Mouse (Mus musculus): ENCODE data around the gene Pygb.

DNA sequence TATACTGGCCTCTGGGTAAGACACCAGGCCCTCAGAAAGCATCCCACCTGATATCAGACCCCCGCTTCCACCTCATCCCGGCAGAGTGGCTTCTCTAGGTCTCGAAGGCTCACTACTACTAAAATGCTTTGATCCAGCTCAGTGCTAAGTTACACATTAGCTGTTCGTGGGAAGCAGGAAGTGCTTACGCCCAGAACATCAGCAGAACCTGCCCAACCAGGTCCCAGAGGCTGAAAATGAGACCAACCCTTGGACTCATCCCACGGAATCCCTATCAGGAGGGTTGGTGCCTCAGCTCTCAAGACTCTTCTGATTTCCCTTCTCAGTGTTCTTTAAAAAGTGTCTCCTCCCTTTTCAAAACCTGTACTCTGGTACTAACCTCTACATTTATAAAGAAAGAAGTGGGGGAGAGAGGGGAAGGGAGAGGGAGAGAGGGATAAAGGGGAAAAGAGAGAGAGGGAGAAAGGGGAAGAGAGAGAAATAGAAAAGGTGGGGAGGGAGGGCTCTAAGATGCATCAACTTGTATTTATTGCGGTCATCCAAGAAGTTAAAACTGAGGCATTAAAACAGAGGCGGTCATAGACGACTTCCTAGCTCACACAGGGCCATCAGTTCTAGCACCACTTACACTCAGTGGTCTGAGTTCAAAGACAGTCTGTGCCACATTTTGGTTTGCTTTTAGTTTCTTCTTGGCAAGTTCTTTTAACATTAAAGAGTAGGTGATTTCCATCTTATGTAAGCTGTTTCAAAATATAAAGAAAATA is 72.4 kb downstream of the Pygb start:
- TF ChIP-seq POLR2A (IDR thresholded peaks at IDR 0.05; ENCODE audit: control insufficient read depth, low read depth, low read length): no peak
- TF ChIP-seq CTCF (IDR thresholded peaks at IDR 0.05; ENCODE audit: control insufficient read depth, insufficient read depth, insufficient replicate concordance, low read depth, low read length): no peak

Measured in testis, adult 2 months (tissue).